Mouse (Mus musculus) common myeloid progenitor, adult 5-6 weeks (primary cell): ENCODE measurements around the gene 0610030E20Rik. TPM values are rescaled to one million over a fixed set of nuclear protein-coding genes. Genes with fewer than 3 reads are reported as not detected.

Experiments
- ATAC-seq: replicated peaks from 2 replicates; pipeline ENCODE4 v1.8.0; 2016; ENCODE audit warnings: low read depth, mild to moderate bottlenecking, moderate TSS enrichment, inconsistent platforms; ENCODE audit not compliant: poor library complexity, severe bottlenecking
- total RNA-seq: library from RNA; stranded (forward); fragments of 200-1000, 187-1606 nt; gene quantifications from 2 replicates; pipeline ENCODE4 v1.2.3, GENCODE M21; 2017

0610030E20Rik gene
- total RNA-seq, 1 experiment from 2014 or later: 25.2 TPM

- ATAC-seq: no peak
Observed at GRCm38 (mm10) chr6:72388791-72389329, 41.7 kb downstream of the 0610030E20Rik start.

GRCm38 (mm10) chr6:72389471-72389940 lies 42.4 kb downstream of the 0610030E20Rik start:
- peak; percentile 82 for ATAC-seq

- ATAC-seq: peak; percentile 63
Observed at GRCm38 (mm10) chr6:72389941-72390771, 43.0 kb downstream of the 0610030E20Rik start, which contains the start of gene Vamp8. Vamp8 (minus strand) TSS chr6:72390703.

DNA sequence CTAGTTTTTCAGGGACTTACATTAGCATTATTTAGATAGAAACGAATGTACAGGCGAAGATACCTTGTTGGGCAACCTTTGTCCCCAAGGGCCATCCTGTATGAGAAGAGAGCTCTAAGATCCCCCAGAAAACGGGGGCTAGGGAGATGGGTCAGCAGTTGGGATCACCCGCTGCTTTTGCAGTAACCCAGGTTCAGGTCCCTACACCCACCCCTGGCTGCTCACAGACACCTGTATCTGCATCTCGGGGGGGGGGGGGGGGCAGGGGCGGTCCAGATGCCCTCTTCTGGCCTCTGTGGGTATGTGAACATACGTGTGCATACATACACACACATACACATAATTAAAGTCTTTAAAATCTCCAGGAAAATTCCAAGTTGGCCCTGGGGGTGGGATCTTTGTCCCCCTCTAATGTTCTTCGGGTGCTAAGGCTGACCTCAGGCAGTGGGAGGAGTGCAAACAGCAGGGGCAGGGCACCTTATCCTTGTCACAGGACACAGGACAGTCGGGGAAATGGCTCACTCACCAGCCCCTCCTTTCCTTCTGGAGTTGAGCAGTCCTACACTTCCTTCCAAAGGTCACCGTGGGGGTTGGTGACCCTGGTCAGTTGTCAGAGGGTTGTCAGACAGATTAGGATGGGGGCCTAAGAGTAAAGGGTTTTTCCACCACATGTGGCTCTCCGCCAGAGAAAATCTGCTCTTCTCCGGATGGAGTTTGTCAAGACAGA lies 43.8 kb downstream of the 0610030E20Rik start:
- ATAC-seq: peak; percentile 4; the same call in 1 of the 2 replicates

DNA sequence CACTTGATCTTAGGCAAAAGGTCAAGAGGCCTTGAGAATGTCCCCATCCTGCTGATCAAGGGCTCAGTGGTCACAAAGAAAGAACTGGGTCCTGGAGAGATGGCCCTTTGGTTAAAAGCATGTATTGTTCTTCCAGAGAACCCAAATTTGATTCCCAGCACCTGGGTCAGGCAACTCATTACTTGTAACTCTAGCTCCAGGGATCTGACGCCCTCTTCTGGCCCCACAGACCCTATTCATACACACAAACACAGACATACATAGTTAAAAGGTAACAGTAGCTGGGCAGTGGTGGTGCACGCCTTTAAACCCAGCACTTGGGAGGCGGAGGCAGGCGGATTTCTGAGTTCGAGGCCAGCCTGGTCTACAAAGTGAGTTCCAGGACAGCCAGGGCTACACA lies 45.2 kb downstream of the 0610030E20Rik start:
- ATAC-seq: no peak

- ATAC-seq: no peak
Observed at GRCm38 (mm10) chr6:72396837-72397251, 49.7 kb downstream of the 0610030E20Rik start.

DNA sequence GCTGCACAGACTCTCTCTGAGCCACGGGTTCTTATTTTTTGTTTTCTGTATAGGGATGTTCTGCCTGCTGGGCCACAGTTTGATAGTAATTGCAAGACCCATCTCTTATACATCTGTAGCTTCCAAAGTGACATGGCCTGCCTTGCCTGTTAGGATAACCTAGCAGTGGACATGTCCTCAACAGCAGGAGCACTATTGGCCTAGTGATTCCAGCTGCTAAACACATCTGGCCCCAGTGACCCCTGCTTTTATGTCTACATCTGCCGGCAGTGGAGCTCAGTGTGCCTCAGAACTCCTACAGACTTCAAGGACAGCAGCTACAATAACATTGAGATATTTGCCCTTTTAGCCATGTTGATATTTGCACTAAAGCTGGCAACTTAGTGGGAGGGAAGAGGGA lies 52.9 kb downstream of the 0610030E20Rik start:
- no peak for ATAC-seq

DNA sequence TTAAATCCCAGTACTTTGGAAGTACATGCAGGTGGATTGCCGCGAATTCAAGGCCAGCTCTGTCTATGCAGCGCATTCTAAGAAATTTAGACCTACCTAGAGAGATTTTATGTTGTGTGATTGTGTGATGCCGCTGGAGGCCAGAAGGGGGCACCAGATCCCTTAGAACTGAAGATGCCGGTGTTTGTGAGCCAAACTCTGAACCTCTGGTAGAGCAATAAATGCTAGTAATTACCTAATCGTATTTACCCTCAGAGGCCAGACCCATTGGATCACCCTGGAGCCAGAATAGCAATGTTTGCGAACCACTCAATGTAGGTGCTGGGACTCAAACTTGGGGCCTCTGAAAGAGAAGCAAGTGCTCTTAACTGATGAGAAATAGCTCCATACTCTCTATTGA lies 54.8 kb downstream of the 0610030E20Rik start:
- ATAC-seq: peak; percentile 83

Other genes with a start within 250 kb of the 0610030E20Rik start
- gene St3gal5, start 249.7 kb upstream of the 0610030E20Rik start, total RNA-seq: 33.8 and 41.8 TPM in 2 replicates
- 0.39 and 0.82 TPM in 2 replicates for gene Atoh8, start 111.7 kb upstream of the 0610030E20Rik start, total RNA-seq
- gene Sftpb, start 42.7 kb upstream of the 0610030E20Rik start, total RNA-seq: not detected in 2 replicates
- 122 and 147 TPM in 2 replicates for gene Usp39, start 2.1 kb upstream of the 0610030E20Rik start, total RNA-seq
- gene Tmem150a, start 8.1 kb downstream of the 0610030E20Rik start, total RNA-seq: 1.2 TPM in 1 of 2 replicates, not detected in the other
- 30.2 and 44.7 TPM in 2 replicates for gene Rnf181, start 19.6 kb downstream of the 0610030E20Rik start, total RNA-seq
- gene Vamp5, start 33.2 kb downstream of the 0610030E20Rik start, total RNA-seq: 83.8 and 85.7 TPM in 2 replicates
- 281 and 362 TPM in 2 replicates for gene Vamp8, start 43.4 kb downstream of the 0610030E20Rik start, total RNA-seq
- 6.6 and 12.7 TPM in 2 replicates for gene Ggcx, start 67.0 kb downstream of the 0610030E20Rik start, total RNA-seq
- gene Mat2a, start 92.2 kb downstream of the 0610030E20Rik start, total RNA-seq: 300 and 303 TPM in 2 replicates
- not detected in 2 replicates for gene Sh2d6, start 174.4 kb downstream of the 0610030E20Rik start, total RNA-seq
- gene Capg, start 197.1 kb downstream of the 0610030E20Rik start, total RNA-seq: 32.4 and 56.4 TPM in 2 replicates